Mouse (Mus musculus): Measurements from ENCODE around the gene Prr12.

The Prr12 gene

DNA sequence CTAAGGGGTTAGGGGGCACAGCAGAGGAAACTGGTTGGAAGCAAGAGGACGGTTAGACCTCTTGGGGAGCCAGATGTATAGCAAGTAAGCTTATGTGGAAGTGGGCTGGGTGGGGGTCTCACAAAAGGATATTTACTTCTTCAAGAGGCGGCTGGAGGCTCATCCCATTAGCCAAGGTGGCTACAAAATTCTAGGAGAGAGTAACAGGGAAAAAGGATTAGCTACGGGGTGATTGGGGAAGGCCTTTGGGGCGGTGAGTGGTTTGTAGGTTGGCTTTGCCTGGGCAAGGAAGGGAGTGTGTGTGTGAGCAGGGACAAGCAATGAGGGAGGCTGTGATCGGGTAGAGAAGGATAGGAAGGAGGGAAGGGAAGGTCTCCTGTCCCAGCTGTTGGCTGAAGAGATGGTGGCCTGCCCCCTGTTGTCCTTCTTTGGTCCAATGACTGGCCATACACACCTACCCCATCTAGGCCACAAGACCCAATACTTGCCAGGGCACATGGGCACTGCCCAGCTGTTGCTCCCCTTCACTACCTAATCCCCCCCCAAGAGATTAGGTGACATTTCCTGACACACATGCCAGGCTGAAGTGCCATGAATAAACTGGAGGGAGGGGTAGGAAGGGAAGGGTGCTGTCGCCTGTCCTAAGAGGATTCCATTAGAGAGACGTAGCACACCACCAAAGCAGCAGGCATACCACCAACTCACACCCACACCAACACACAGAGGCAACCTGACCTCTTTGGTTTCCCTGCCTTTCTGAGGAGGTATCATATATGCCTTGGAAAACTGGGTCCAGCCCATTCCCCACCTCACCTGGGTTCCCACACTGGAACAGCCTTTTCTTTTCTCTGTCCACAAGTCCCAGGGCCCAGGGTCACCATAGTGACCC is 68.5 kb downstream of the Prr12 start:
- in situ Hi-C loops (cut with MboI; ENCODE audit: low pct_unique_long_range_greater_than_20kb in 1 of 2, low sequenced_read_pairs in 2 of 2, unreplicated experiment in 1 of 2), result no loop called here

DNA sequence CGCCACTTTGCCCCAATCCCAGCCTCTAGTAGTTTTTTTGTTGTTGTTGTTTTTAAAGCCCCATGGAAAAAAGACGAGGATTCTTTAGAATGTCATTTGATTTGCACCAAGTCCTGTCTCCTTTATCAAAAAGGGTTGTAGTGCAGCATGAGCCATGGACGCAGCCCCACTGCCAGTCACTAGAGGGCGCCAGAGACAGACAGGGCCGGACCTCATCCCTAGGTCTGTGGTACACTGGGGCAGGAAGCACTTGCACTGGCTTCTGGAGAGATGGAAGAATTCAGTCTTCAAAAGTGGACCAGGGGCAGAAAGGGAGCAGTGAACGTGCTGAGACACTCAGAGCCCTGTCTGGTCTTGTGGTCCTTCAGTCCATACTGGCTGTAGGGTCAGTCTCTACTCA is 69.6 kb downstream of the Prr12 start:
- in situ Hi-C loops (cut with MboI; ENCODE audit: low pct_unique_long_range_greater_than_20kb in 1 of 2, low sequenced_read_pairs in 2 of 2, unreplicated experiment in 1 of 2), result no loop called here

DNA sequence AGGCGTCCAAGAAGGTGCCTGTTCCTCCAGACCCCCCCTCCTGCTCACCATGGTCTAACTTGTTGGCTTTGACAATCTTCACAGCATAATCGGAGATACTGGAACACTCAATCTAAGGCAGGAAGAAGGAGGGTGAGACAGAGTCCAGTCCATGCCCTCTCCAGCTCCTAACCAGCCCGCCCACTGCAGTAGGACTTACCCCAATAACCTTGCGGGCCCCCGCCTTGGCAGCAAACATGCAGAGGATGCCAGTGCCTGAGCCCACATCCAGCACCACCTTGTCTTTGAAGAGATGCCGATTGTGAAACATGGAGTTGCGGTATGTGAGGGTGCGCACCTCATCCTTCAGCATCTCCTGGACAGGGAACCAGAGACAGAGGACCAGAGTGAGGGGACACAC is 71.1 kb downstream of the Prr12 start:
- in situ Hi-C loops (cut with MboI; ENCODE audit: low pct_unique_long_range_greater_than_20kb in 1 of 2, low sequenced_read_pairs in 2 of 2, unreplicated experiment in 1 of 2), result no loop called here

DNA sequence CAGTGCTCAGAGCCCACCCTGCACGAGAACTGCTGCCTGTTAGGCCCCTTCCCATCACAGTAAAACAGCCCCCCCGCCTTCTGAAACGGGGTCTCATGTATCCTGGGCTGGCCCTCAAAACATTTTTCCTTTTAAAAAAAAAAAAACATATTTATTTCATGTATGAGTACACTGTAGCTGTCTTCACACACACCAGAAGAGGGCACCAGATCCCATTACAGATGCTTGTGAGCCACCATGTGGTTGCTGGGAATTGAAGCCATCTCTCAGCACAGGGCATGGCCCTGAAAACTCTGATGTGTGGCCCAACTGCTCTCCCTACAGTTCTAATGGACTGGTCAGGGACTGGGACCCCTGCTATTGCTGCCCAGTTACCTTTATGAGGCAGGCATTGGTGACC is 74.4 kb downstream of the Prr12 start:
- in situ Hi-C loops (cut with MboI; ENCODE audit: low pct_unique_long_range_greater_than_20kb in 1 of 2, low sequenced_read_pairs in 2 of 2, unreplicated experiment in 1 of 2), result no loop called here
